Mouse (Mus musculus): ENCODE measurements around the gene Aff1. TPM values are rescaled to one million over a fixed set of nuclear protein-coding genes. Genes with fewer than 3 reads are reported as not detected.

Aff1 gene
- total RNA-seq, 4 experiments from 2014 or later: 33.8 to 47.9 (median 40.8) TPM

GRCm38 (mm10) chr5:103889766-103890165 lies 197.6 kb downstream of the Aff1 start:
- no peak for DNase-seq (ENCODE audit: low spot score in 2 of 2)

GRCm38 (mm10) chr5:103898310-103898709 lies 206.1 kb downstream of the Aff1 start:
- DNase-seq (ENCODE audit: low spot score in 2 of 2): no peak

Other genes starting within 250 kb of the Aff1 start
- gene Slc10a6, start 63.0 kb upstream of the Aff1 start, total RNA-seq (2022): 1 to 10 TPM in 2 of 4 experiments, under 1 TPM in 2; 0.75 to 1.1 (median 0.98) TPM
- 1 to 10 TPM in 1 of 4 experiments, under 1 TPM in 3; 0.65 to 1.4 (median 0.83) TPM for gene 1700016H13Rik, start 36.4 kb upstream of the Aff1 start, total RNA-seq (2022)
- 10 to 100 TPM; 24.2 to 29.4 (median 27.6) TPM for gene Klhl8, start 218.9 kb downstream of the Aff1 start, total RNA-seq (2022)